Mouse (Mus musculus) ES-Bruce4 (cell line): ENCODE data around the gene Zc3h4.

Source experiments
- CTCF ChIP-seq: IDR thresholded peaks from one replicate; pipeline ENCODE4 v1.8.1; 2011; ENCODE audit warnings: low read depth, low read length
- POLR2A ChIP-seq: IDR thresholded peaks from one replicate; pipeline ENCODE4 v1.8.1; 2011; ENCODE audit warnings: low read length; ENCODE audit not compliant: insufficient read depth

DNA sequence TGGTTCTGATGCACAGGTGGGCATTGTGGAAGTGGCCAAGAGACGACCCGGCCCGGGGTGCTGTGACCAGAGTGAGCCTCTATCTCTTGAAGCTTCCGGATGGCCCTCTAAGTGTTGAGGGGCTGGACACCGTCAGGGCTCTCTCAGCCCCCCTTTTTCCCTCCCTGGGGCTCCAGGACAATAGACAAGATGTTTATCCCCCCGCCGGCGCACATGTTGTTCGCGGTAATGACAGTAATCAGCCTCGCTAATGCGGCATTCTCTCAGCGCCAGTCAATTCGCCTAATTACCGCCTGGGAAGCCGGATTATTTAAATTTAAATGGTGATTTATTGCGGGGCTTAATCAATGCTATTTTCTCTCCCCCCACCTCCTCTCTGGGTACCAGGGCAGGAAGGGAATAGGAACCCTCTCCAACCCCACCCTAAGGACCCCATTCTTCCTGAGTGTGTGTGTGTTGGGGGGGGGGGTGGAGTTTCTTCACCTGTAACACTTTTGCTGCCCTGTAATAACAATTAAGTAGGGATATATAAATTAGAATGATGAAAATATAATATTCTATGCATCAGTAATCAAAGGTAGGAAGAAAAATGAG lies 71.5 kb downstream of the Zc3h4 start:
- TF ChIP-seq CTCF (no peak), POLR2A (no peak)
